Mouse (Mus musculus) liver, embryonic 14.5 days (tissue): ENCODE results near the gene Upp2.

Experiments used
- CTCF ChIP-seq: IDR thresholded peaks from 2 replicates; pipeline ENCODE4 v1.5.1; 2016; ENCODE audit warnings: antibody characterized with exemption, low read depth, control low read depth
- EP300 ChIP-seq: IDR thresholded peaks from 2 replicates; pipeline ENCODE4 v1.6.1; 2016; ENCODE audit warnings: antibody characterized with exemption, low read depth

GRCm38 (mm10) chr2:58641761-58642555, 74.9 kb downstream of the Upp2 start:
- TF ChIP-seq CTCF = no peak
- no peak for TF ChIP-seq EP300
